Mouse (Mus musculus): ENCODE measurements around the gene Mbnl2. TPM values are rescaled to one million over a fixed set of nuclear protein-coding genes. Genes with fewer than 3 reads are reported as not detected.

Gene Mbnl2
- polyA plus RNA-seq, 1 experiment from 2014 or later: 94.4 TPM

GRCm38 (mm10) chr14:120392441-120392840 is 117.0 kb downstream of the Mbnl2 start:
- no peaks in the 10 kb centered on the region for H3K27me3 ChIP-seq (replicated peaks; ENCODE audit: control insufficient read depth, insufficient read depth, low read length)
- H3K9ac ChIP-seq (ENCODE audit: low read depth, low read length): no peak overlapping the region
- peaks cover 3% of the 10 kb centered on the region; the same call in 1 of the 2 replicates for H3K9me3 ChIP-seq (ENCODE audit: control insufficient read depth)
- 86% methylated on average over 9 of the region's 9 CpGs for WGBS
- H3K4me1 ChIP-seq (replicated peaks; ENCODE audit: control insufficient read depth, insufficient read depth, low read length): no peaks in the 10 kb centered on the region
- no peak overlapping the region; the same call in 1 of the 2 replicates for H3K27ac ChIP-seq (ENCODE audit: low read depth, low read length)
- TF ChIP-seq CTCF (IDR thresholded peaks at IDR 0.05; ENCODE audit: low read depth): no peak
- peaks cover 55% of the 10 kb centered on the region for H3K36me3 ChIP-seq (ENCODE audit: control insufficient read depth, insufficient read depth)
- H3K4me3 ChIP-seq (ENCODE audit: low read depth, low read length): no peak overlapping the region
- no peak overlapping the region for H3K4me2 ChIP-seq (replicated peaks; ENCODE audit: low read depth)
- no peak for ATAC-seq

- Histone ChIP-seq H3K9me3 (ENCODE audit: control insufficient read depth) (peaks cover 3% of the 10 kb centered on the region; the same call in 1 of the 2 replicates), H3K4me3 (ENCODE audit: low read depth, low read length) (no peak overlapping the region), H3K27ac (ENCODE audit: low read depth, low read length) (no peak overlapping the region), H3K9ac (ENCODE audit: low read depth, low read length) (no peak overlapping the region), H3K4me2 (replicated peaks; ENCODE audit: low read depth) (no peak overlapping the region), H3K4me1 (replicated peaks; ENCODE audit: control insufficient read depth, insufficient read depth, low read length) (no peaks in the 10 kb centered on the region), H3K36me3 (ENCODE audit: control insufficient read depth, insufficient read depth) (peaks cover 55% of the 10 kb centered on the region), H3K27me3 (replicated peaks; ENCODE audit: control insufficient read depth, insufficient read depth, low read length) (no peaks in the 10 kb centered on the region)
- 88% methylated on average over 8 of the region's 8 CpGs for WGBS
- no peak for TF ChIP-seq CTCF (IDR thresholded peaks at IDR 0.05; ENCODE audit: low read depth)
- no peak for ATAC-seq
Observed at GRCm38 (mm10) chr14:120393441-120393840, 118.0 kb downstream of the Mbnl2 start.

DNA sequence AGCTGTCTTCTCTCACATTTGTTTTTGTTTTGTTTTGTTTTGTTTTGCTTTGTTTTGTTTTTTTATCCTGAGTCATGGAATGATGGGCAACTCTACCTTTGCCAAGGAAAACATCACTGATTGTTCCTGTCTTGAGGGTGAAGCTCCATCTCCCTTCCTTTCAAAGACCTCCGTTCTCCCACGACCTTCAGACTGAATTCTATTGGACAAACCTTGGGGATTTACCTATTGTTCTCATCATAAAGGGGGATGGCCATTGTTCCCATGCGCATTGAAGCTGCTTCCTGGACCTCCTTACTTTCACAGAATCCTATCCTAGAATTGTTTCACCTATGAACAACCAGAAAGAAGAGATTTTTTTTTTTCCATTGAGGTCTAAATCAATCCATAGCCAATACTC is 118.7 kb downstream of the Mbnl2 start:
- Histone ChIP-seq H3K4me1 (replicated peaks; ENCODE audit: control insufficient read depth, insufficient read depth, low read length) (no peaks in the 10 kb centered on the region), H3K4me3 (ENCODE audit: low read depth, low read length) (no peak overlapping the region), H3K36me3 (ENCODE audit: control insufficient read depth, insufficient read depth) (peaks cover 48% of the 10 kb centered on the region), H3K4me2 (replicated peaks; ENCODE audit: low read depth) (no peak overlapping the region), H3K9me3 (ENCODE audit: control insufficient read depth) (peaks cover 3% of the 10 kb centered on the region; the same call in 1 of the 2 replicates), H3K27me3 (replicated peaks; ENCODE audit: control insufficient read depth, insufficient read depth, low read length) (no peaks in the 10 kb centered on the region), H3K27ac (ENCODE audit: low read depth, low read length) (no peak overlapping the region), H3K9ac (ENCODE audit: low read depth, low read length) (no peak overlapping the region)
- WGBS: 85% methylated on average over 3 of the region's 3 CpGs
- TF ChIP-seq CTCF (IDR thresholded peaks at IDR 0.05; ENCODE audit: low read depth): no peak
- no peak for ATAC-seq

- no peak overlapping the region for H3K27ac ChIP-seq (ENCODE audit: low read depth, low read length)
- H3K9me3 ChIP-seq (ENCODE audit: control insufficient read depth): peaks cover 3% of the 10 kb centered on the region; the same call in 1 of the 2 replicates
- no peaks in the 10 kb centered on the region for H3K4me1 ChIP-seq (replicated peaks; ENCODE audit: control insufficient read depth, insufficient read depth, low read length)
- no peaks in the 10 kb centered on the region for H3K27me3 ChIP-seq (replicated peaks; ENCODE audit: control insufficient read depth, insufficient read depth, low read length)
- H3K36me3 ChIP-seq (ENCODE audit: control insufficient read depth, insufficient read depth): peaks cover 41% of the 10 kb centered on the region
- no peak overlapping the region for H3K4me2 ChIP-seq (replicated peaks; ENCODE audit: low read depth)
- no peak overlapping the region for H3K4me3 ChIP-seq (ENCODE audit: low read depth, low read length)
- no peak overlapping the region for H3K9ac ChIP-seq (ENCODE audit: low read depth, low read length)
- no peak for TF ChIP-seq CTCF (IDR thresholded peaks at IDR 0.05; ENCODE audit: low read depth)
- no peak for ATAC-seq
- WGBS: 70% methylated on average over 3 of the region's 3 CpGs
Observed at GRCm38 (mm10) chr14:120394827-120395226, 119.4 kb downstream of the Mbnl2 start.

DNA sequence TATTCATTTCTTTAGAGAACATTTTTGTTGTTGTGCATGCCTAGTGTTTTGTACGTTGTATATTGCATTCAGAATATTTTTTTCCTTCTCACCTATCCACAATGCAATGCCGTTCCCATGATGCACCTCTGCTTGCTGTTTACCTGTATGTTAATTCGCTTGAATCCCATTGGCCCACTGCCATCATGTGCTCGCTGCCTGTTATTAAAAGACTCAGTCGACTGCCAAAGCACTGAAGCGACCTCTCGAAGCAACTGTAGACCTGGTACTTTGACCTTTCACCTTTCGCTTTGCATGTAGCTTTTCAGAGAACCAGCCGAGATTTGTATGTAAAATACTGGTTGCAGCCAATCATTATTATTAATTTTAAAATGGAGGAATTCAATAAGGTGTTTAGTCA is 120.0 kb downstream of the Mbnl2 start:
- TF ChIP-seq CTCF (IDR thresholded peaks at IDR 0.05; ENCODE audit: low read depth): no peak
- Histone ChIP-seq H3K9me3 (ENCODE audit: control insufficient read depth) (peaks cover under 1% of the 10 kb centered on the region; the same call in 1 of the 2 replicates), H3K9ac (ENCODE audit: low read depth, low read length) (no peak overlapping the region), H3K27ac (ENCODE audit: low read depth, low read length) (no peak overlapping the region), H3K4me3 (ENCODE audit: low read depth, low read length) (no peak overlapping the region), H3K4me2 (replicated peaks; ENCODE audit: low read depth) (no peak overlapping the region), H3K4me1 (replicated peaks; ENCODE audit: control insufficient read depth, insufficient read depth, low read length) (no peaks in the 10 kb centered on the region), H3K27me3 (replicated peaks; ENCODE audit: control insufficient read depth, insufficient read depth, low read length) (no peaks in the 10 kb centered on the region), H3K36me3 (ENCODE audit: control insufficient read depth, insufficient read depth) (peaks cover 39% of the 10 kb centered on the region)
- ATAC-seq: no peak
- 77% methylated on average over 9 of the region's 9 CpGs for WGBS

GRCm38 (mm10) chr14:120397871-120398647 is 122.6 kb downstream of the Mbnl2 start:
- peak; percentile 97 for TF ChIP-seq CTCF (IDR thresholded peaks at IDR 0.05; ENCODE audit: low read depth)
- peak; percentile 73 for ATAC-seq
- H3K27me3 ChIP-seq (replicated peaks; ENCODE audit: control insufficient read depth, insufficient read depth, low read length): no peaks in the 10 kb centered on the region
- H3K4me3 ChIP-seq (ENCODE audit: low read depth, low read length): no peak overlapping the region
- H3K9me3 ChIP-seq (ENCODE audit: control insufficient read depth): no peaks in the 10 kb centered on the region
- H3K4me2 ChIP-seq (replicated peaks; ENCODE audit: low read depth): no peak overlapping the region
- peaks cover 39% of the 10 kb centered on the region for H3K36me3 ChIP-seq (ENCODE audit: control insufficient read depth, insufficient read depth)
- H3K27ac ChIP-seq (ENCODE audit: low read depth, low read length): no peak overlapping the region
- 36% methylated on average over 10 of the region's 10 CpGs for WGBS
- no peak overlapping the region for H3K9ac ChIP-seq (ENCODE audit: low read depth, low read length)
- H3K4me1 ChIP-seq (replicated peaks; ENCODE audit: control insufficient read depth, insufficient read depth, low read length): no peaks in the 10 kb centered on the region

Data from intestine, postnatal 0 days (tissue).